Mouse (Mus musculus) intestine, embryonic 14.5 days (tissue): ENCODE data around the gene Sfpq. TPM values are rescaled to one million over a fixed set of nuclear protein-coding genes. Genes with fewer than 3 reads are reported as not detected.
A peak's percentile ranks its signal among the peaks of the same experiment; 100 is the strongest.

Source experiments
- ATAC-seq: fragments of 200-750 bp; cut with Nextera tagmentation; replicated peaks from 2 replicates; pipeline ENCODE4 v1.8.0; 2017; ENCODE audit warnings: low read depth, moderate number of reproducible peaks, moderate TSS enrichment, moderate library complexity; ENCODE audit not compliant: low FRiP score, low TSS enrichment
- DNase-seq: peaks from one replicate; pipeline ENCODE4 v3.0.0-alpha.2; 2018; ENCODE audit warnings: low spot score
- H3K27ac ChIP-seq: fragments of 300-500 bp; sonication (generic); 2 replicates; pipeline ENCODE4 v1.5.1; 2014; ENCODE audit warnings: low read depth, mild to moderate bottlenecking, control low read depth
- H3K27me3 ChIP-seq: fragments of 300-500 bp; sonication (generic); replicated peaks from 2 replicates; pipeline ENCODE4 v1.6.1; 2014; ENCODE audit warnings: low read length, control low read depth; ENCODE audit not compliant: control insufficient read depth, insufficient read depth
- H3K36me3 ChIP-seq: fragments of 300-500 bp; sonication (generic); 2 replicates; pipeline ENCODE4 v1.6.1; 2014; ENCODE audit warnings: low read length, control low read depth; ENCODE audit not compliant: control insufficient read depth, insufficient read depth
- H3K4me1 ChIP-seq: fragments of 300-500 bp; sonication (generic); replicated peaks from 2 replicates; pipeline ENCODE4 v1.6.1; 2014; ENCODE audit warnings: low read length, control low read depth, mixed read lengths; ENCODE audit not compliant: control insufficient read depth, insufficient read depth
- H3K4me2 ChIP-seq: fragments of 300-500 bp; sonication (generic); 2 replicates; pipeline ENCODE4 v1.6.1; 2014; ENCODE audit warnings: low read length
- H3K4me3 ChIP-seq: fragments of 300-500 bp; sonication (generic); 2 replicates; pipeline ENCODE4 v1.5.1; 2014; ENCODE audit warnings: low read depth, low read length, control low read depth, mixed read lengths
- H3K9ac ChIP-seq: fragments of 300-500 bp; sonication (generic); 2 replicates; pipeline ENCODE4 v1.6.1; 2014; ENCODE audit warnings: mild to moderate bottlenecking, low read length
- H3K9me3 ChIP-seq: fragments of 300-500 bp; sonication (generic); 2 replicates; pipeline ENCODE4 v1.6.1; 2016; ENCODE audit warnings: low read length, control low read depth; ENCODE audit not compliant: control insufficient read depth
- WGBS: fragments of 180-500 bp; shearing (Covaris S2); extraction: QIAGEN DNeasy Blood & Tissue Kit; methylation state at CpG from one replicate; pipeline ENCODE4 v1.1.7; 2014; 5-methylcytosine and 5-hydroxymethylcytosine counted together
- polyA plus RNA-seq: library from polyadenylated mRNA; unstranded; fragments of >200 nt; fragmentation: Nextera tagmentation; extraction: Ambion mirVana; gene quantifications from 2 replicates; pipeline ENCODE4 v1.2.1, GENCODE M21; 2014

Sfpq gene
- polyA plus RNA-seq, 1 experiment from 2014 or later, result 113 TPM

DNA sequence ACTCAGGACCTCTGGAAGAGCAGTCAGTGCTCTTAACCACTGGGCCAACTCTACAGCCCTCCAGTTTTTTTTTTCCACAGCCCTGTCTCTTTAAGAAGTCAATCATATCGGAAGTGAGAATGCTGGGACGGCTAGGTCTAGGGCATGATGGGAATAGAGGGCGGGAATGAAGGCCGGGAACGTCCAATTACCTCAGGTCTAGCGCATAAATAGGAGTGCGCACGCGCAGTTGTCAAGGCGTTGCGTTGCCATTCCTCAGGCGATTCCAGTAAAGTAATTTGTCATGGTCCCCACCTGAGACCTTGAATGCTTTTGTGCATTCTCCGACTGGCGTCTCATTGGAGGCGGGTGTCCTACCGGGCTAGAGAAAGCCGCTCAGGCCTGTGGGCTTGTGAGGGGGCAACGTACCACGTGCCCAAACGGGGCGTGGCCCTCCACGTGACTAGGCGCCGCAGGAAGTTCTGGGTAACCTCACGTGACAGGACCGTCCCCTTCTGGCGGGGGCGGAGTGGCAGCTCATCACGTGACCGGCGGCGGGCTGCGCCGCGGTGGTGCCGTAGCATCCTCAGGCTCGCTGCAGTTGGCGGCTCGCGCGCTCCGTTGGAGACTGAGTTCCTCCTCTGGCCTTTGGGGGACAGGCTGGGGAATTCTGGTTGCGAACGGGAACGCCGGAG is 55.9 kb downstream of the Sfpq start, which contains the start of gene Zmym6:
Gene Zmym6 (plus strand): TSS at position 509 of the 674 bp plus-strand sequence.
- ATAC-seq, result peak; percentile 95
- peak within 1 kb of the TSS; percentile 65 for H3K4me3 ChIP-seq

DNA sequence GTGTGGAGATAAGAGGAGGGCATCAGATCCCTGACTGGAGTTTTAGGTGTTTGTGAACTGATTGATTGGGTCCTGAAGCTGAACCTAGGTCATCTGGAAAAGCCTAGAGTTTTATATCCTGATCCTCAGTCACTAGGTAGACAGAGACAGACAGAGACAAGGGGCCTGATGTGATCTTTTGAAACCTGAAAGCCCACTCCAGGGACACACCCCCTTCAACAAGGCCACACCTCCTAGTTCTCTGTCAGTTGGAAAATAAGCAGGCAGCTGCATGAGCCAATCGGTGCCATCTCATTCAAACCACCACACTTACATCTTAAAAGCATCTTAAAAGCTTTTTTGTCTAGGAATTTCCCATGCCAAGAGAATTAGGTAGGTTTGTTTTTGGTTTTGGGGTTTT is 59.7 kb downstream of the Sfpq start:
- H3K9ac ChIP-seq, result no peak overlapping the region
- WGBS, result 14% methylated on average over 1 of the region's 1 CpGs
- H3K27me3 ChIP-seq, result no peaks in the 10 kb centered on the region
- DNase-seq (no peak), ATAC-seq (no peak)
- peaks cover 8% of the 10 kb centered on the region for H3K4me1 ChIP-seq
- no peaks in the 10 kb centered on the region for H3K9me3 ChIP-seq
- no peak overlapping the region for H3K4me2 ChIP-seq
- no peaks in the 10 kb centered on the region for H3K36me3 ChIP-seq
- no peak overlapping the region for H3K4me3 ChIP-seq
- H3K27ac ChIP-seq, result no peak overlapping the region

More for the DNA sequence above, 55.9 kb downstream of the Sfpq start, which contains the start of gene Zmym6:
- Histone ChIP-seq H3K9ac (peak within 1 kb of the TSS; percentile 69), H3K27me3 (no peaks in the 10 kb centered on the region), H3K36me3 (no peaks in the 10 kb centered on the region), H3K4me1 (peaks cover 8% of the 10 kb centered on the region), H3K4me2 (peak within 1 kb of the TSS; percentile 75), H3K9me3 (no peaks in the 10 kb centered on the region), H3K27ac (peak within 1 kb of the TSS; percentile 85)
- DNase-seq, result peak; percentile 99
- WGBS, result under 1% methylated on average over 46 of the region's 46 CpGs

DNA sequence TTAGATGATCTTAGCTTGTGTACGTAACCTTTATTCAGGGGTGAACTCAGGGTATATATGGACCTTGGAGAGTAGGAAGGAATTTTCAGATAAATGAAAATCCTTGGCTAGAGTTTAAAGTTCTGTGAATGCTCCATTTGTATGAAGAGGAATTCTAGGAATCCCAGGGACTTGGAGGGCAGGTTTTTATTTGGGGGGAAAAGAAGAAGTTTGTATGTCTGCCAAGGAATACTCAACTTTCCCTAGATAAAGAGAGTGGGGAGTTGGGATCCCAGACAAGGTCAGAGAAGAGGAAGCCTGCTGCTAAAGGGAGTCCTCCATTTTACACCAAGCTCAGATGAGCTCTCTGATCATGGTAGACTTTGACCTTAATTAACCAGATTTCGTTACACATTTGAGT is 62.0 kb downstream of the Sfpq start:
- H3K27ac ChIP-seq, result no peak overlapping the region
- no peak overlapping the region for H3K9ac ChIP-seq
- DNase-seq, result no peak
- no peak overlapping the region for H3K4me2 ChIP-seq
- no peaks in the 10 kb centered on the region for H3K9me3 ChIP-seq
- WGBS, result 86% methylated on average over 2 of the region's 2 CpGs
- H3K4me1 ChIP-seq, result peaks cover 1% of the 10 kb centered on the region
- H3K4me3 ChIP-seq, result no peak overlapping the region
- no peak for ATAC-seq
- H3K27me3 ChIP-seq, result no peaks in the 10 kb centered on the region
- peaks cover 7% of the 10 kb centered on the region for H3K36me3 ChIP-seq

DNA sequence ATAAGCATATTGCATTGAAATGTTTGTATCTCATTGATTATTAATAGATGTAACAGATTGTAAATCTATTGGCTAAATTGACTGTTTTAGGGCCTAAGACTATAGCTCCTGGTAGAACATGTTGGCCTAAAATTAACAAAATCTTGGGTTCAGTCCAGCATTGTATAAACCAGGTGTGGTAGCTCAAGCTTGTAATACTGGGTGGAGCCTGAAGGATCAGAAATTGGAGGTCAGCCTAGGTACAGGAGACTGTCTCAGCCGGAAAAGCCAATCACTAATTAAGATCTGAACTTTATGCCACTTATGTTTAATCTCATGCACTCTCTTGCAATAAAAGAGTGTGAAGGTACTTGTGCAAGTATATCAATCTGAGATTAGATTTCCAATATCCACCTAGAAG is 64.6 kb downstream of the Sfpq start:
- ATAC-seq, result no peak
- no peaks in the 10 kb centered on the region for H3K27me3 ChIP-seq
- no peaks in the 10 kb centered on the region for H3K4me1 ChIP-seq
- 72% methylated on average over 1 of the region's 1 CpGs for WGBS
- H3K36me3 ChIP-seq, result peaks cover 14% of the 10 kb centered on the region
- no peaks in the 10 kb centered on the region for H3K9me3 ChIP-seq
- H3K4me3 ChIP-seq, result no peak overlapping the region
- DNase-seq, result no peak
- H3K27ac ChIP-seq, result no peak overlapping the region
- H3K4me2 ChIP-seq, result no peak overlapping the region
- H3K9ac ChIP-seq, result no peak overlapping the region

Other genes starting within 250 kb of the Sfpq start
- gene Zmym4, start 53.2 kb upstream of the Sfpq start, polyA plus RNA-seq, result 17.3 and 23.4 TPM in 2 replicates
- 22.6 and 22.8 TPM in 2 replicates for gene Zmym1, start 39.8 kb downstream of the Sfpq start, polyA plus RNA-seq
- 20.3 and 25.2 TPM in 2 replicates for gene Zmym6, start 56.1 kb downstream of the Sfpq start, polyA plus RNA-seq
- 19.2 and 25.2 TPM in 2 replicates for gene Tmem35b, start 102.4 kb downstream of the Sfpq start, polyA plus RNA-seq
- gene Dlgap3, start 147.9 kb downstream of the Sfpq start, polyA plus RNA-seq, result 1.5 and 1.6 TPM in 2 replicates
- 60.3 and 61.9 TPM in 2 replicates for gene Smim12, start 222.5 kb downstream of the Sfpq start, polyA plus RNA-seq